Mouse (Mus musculus) regulatory T cell (primary cell): ENCODE data around the gene Myo1c.

Experiments used
- in situ Hi-C: fragments of 300-600 bp; cut with MboI, MseI; formaldehyde crosslinking; loops from one replicate; pipeline ENCODE4 v1.15.1; 2025; ENCODE audit warnings: high pct_unique_total_duplicates

The Myo1c gene

GRCm38 (mm10) chr11:75649155-75649561, 1.1 kb upstream of the Myo1c start:
- in situ Hi-C loops = no loop called here

GRCm38 (mm10) chr11:75650958-75651425, 688 bp downstream of the Myo1c start:
- in situ Hi-C loops = no loop called here

- in situ Hi-C loops = no loop called here
Measured at GRCm38 (mm10) chr11:75651426-75652221, 1.3 kb downstream of the Myo1c start.

GRCm38 (mm10) chr11:75652222-75652941, 2.1 kb downstream of the Myo1c start:
- in situ Hi-C loops = no loop called here

GRCm38 (mm10) chr11:75652942-75653684, 2.8 kb downstream of the Myo1c start:
- in situ Hi-C loops = no loop called here

GRCm38 (mm10) chr11:75653781-75654470, 3.6 kb downstream of the Myo1c start:
- in situ Hi-C loops = no loop called here

- in situ Hi-C loops = no loop called here
Measured at GRCm38 (mm10) chr11:75654471-75655390, 4.4 kb downstream of the Myo1c start.

GRCm38 (mm10) chr11:75655621-75656545, 5.6 kb downstream of the Myo1c start:
- in situ Hi-C loops = no loop called here

GRCm38 (mm10) chr11:75656621-75657590, 6.6 kb downstream of the Myo1c start:
- in situ Hi-C loops = no loop called here

GRCm38 (mm10) chr11:75657841-75658240, 7.5 kb downstream of the Myo1c start:
- in situ Hi-C loops = no loop called here

GRCm38 (mm10) chr11:75658311-75658710, 8.0 kb downstream of the Myo1c start:
- in situ Hi-C loops = no loop called here

- in situ Hi-C loops = no loop called here
Measured at GRCm38 (mm10) chr11:75658996-75659750, 8.9 kb downstream of the Myo1c start.

- in situ Hi-C loops = no loop called here
Measured at GRCm38 (mm10) chr11:75660081-75660590, 9.8 kb downstream of the Myo1c start.

GRCm38 (mm10) chr11:75660941-75661800, 10.9 kb downstream of the Myo1c start:
- in situ Hi-C loops = no loop called here

GRCm38 (mm10) chr11:75662131-75662530, 11.8 kb downstream of the Myo1c start:
- in situ Hi-C loops = no loop called here

- in situ Hi-C loops = no loop called here
Measured at GRCm38 (mm10) chr11:75666296-75666695, 16.0 kb downstream of the Myo1c start.
